In genomic region chr6:125161971-125162370, GRCm38 (mm10) we compare ENCODE assay signal across 8 mouse cellular contexts. TPM values are rescaled to one million over a fixed set of nuclear protein-coding genes. Genes with fewer than 3 reads are reported as not detected.
DNase-seq lines count a peak whose midpoint lies in the region; ATAC-seq and TF ChIP-seq lines count a peak whose summit lies in the region.
"Not testable (repeated sequence)": the region's sequence is repeated elsewhere in the genome, so short reads cannot be mapped to it uniquely, and the experiment has no call there.

No protein-coding gene starts in this region.

- not testable (repeated sequence) for H3K9ac ChIP-seq in heart, adult 2 months (ENCODE audit: low read depth, low read length); limb, embryonic 12.5 days (replicated peaks); midbrain, postnatal 0 days (replicated peaks; ENCODE audit: low read length, poor library complexity, severe bottlenecking)

- 0% methylated on average over 4 of the region's 5 CpGs for WGBS in heart, adult 2 months
- 9% methylated on average over 4 of the region's 5 CpGs for WGBS in limb, embryonic 12.5 days
- WGBS in midbrain, postnatal 0 days: 3% methylated on average over 3 of the region's 5 CpGs

- not testable (repeated sequence) for H3K4me1 ChIP-seq in heart, adult 2 months (ENCODE audit: control insufficient read depth, insufficient read depth, low read length); midbrain, postnatal 0 days (ENCODE audit: insufficient read depth, low read length)
- peaks cover 42% of the 10 kb centered on the region for H3K4me1 ChIP-seq in limb, embryonic 12.5 days (replicated peaks)

- peak; percentile 86 for DNase-seq in CD4-positive helper T cell, adult 2 months (ENCODE audit: low read depth, low spot score)
- DNase-seq in adrenal gland, postnatal 14 days: peak; percentile 85
- peak; percentile 69 for DNase-seq in embryo, embryonic 10 days (ENCODE audit: low spot score)
- peak; percentile 70 to 74 for DNase-seq in heart, adult 2 months
- DNase-seq in kidney, adult 18-20 months: peak; percentile 70
- DNase-seq in midbrain, postnatal 0 days (ENCODE audit: low spot score): peak; percentile 83
- peak; percentile 70 to 87 for DNase-seq in spleen, postnatal 4 days (ENCODE audit: low spot score in 2 of 2)

- ATAC-seq in limb, embryonic 12.5 days (ENCODE audit: insufficient number of reproducible peaks, insufficient read depth, low FRiP score, low TSS enrichment, low read depth); midbrain, postnatal 0 days (ENCODE audit: low FRiP score): not testable (repeated sequence)

- not testable (repeated sequence) for H3K4me3 ChIP-seq in heart, adult 2 months; limb, embryonic 12.5 days (replicated peaks); midbrain, postnatal 0 days (ENCODE audit: low read depth, low read length)

- not testable (repeated sequence) for H3K9me3 ChIP-seq in limb, embryonic 12.5 days; midbrain, postnatal 0 days (ENCODE audit: low read length)

- not testable (repeated sequence) for H3K79me2 ChIP-seq in heart, adult 2 months (replicated peaks; ENCODE audit: control insufficient read depth, insufficient read depth, low read length)

- not testable (repeated sequence) for TF ChIP-seq POLR2A in heart, adult 2 months (IDR thresholded peaks at IDR 0.05; ENCODE audit: insufficient read depth, low read depth, low read length)

- peak overlapping the region; percentile 59; the same call in 1 of the 2 replicates for H3K27ac ChIP-seq in heart, adult 2 months
- not testable (repeated sequence) for H3K27ac ChIP-seq in limb, embryonic 12.5 days; midbrain, postnatal 0 days (ENCODE audit: low read depth, low read length)

- peak; percentile 65 for TF ChIP-seq CTCF in heart, adult 2 months (IDR thresholded peaks at IDR 0.05)
- TF ChIP-seq CTCF in midbrain, postnatal 0 days (IDR thresholded peaks at IDR 0.05): peak; percentile 76

- intact Hi-C loops in heart, adult 2 months (cut with DNase I): loop anchor here (2.0 to 10.0 kb wide), 2 partner anchors 15 to 53 kb away; partner anchors contain the start of gene Vamp1

- not testable (repeated sequence) for H3K27me3 ChIP-seq in heart, adult 2 months (ENCODE audit: control insufficient read depth, insufficient read depth, low read length); limb, embryonic 12.5 days; midbrain, postnatal 0 days (ENCODE audit: insufficient read depth, low read length)

- H3K4me2 ChIP-seq in limb, embryonic 12.5 days: 0 out of 2 replicates have a peak overlapping the region, but pooled peaks have one; percentile 94
- H3K4me2 ChIP-seq in midbrain, postnatal 0 days (ENCODE audit: low read depth, low read length, poor library complexity, severe bottlenecking): not testable (repeated sequence)

- not testable (repeated sequence) for TF ChIP-seq EP300 in heart, adult 2 months (IDR thresholded peaks at IDR 0.05; ENCODE audit: insufficient read depth, low read depth, low read length)

- not testable (repeated sequence) for H3K36me3 ChIP-seq in heart, adult 2 months (ENCODE audit: control insufficient read depth, insufficient read depth, low read length)
- peaks cover 74% of the 10 kb centered on the region for H3K36me3 ChIP-seq in limb, embryonic 12.5 days
- peaks cover 31% of the 10 kb centered on the region for H3K36me3 ChIP-seq in midbrain, postnatal 0 days (ENCODE audit: insufficient read depth, low read length)

RNA-seq across cellular contexts. Expression of gene Gapdh, which starts 4.3 kb away (rescaled TPM):
- 1,705 and 1,924 TPM in 2 replicates for total RNA-seq in adrenal gland, postnatal 14 days (2021)
- total RNA-seq in heart, adult 2 months (2021): 1,000 to 10,000 TPM; 4,018 to 4,312 TPM
- 7,726 and 8,318 TPM in 2 replicates for polyA plus RNA-seq in heart, adult 2 months (2012; rRNA removed)
- polyA plus RNA-seq in limb, embryonic 12.5 days (2016; fragmentation: Nextera tagmentation; extraction: Ambion mirVana): 2,206 and 2,264 TPM in 2 replicates
- 2,678 and 3,049 TPM in 2 replicates for total RNA-seq in midbrain, postnatal 0 days (2014; rRNA removed)
- polyA plus RNA-seq in midbrain, postnatal 0 days (2015; fragmentation: Nextera tagmentation; extraction: Ambion mirVana): 1,705 and 1,726 TPM in 2 replicates

RNA-seq across cellular contexts. Expression of gene Iffo1, which starts 16.9 kb away (rescaled TPM):
- total RNA-seq in adrenal gland, postnatal 14 days (2021): 18.6 and 25.0 TPM in 2 replicates
- total RNA-seq in heart, adult 2 months (2021): 1 to 10 TPM; 5.7 to 7.0 TPM
- polyA plus RNA-seq in heart, adult 2 months (2012; rRNA removed): 19.7 and 21.8 TPM in 2 replicates
- 24.6 and 27.1 TPM in 2 replicates for polyA plus RNA-seq in limb, embryonic 12.5 days (2016; fragmentation: Nextera tagmentation; extraction: Ambion mirVana)
- 33.3 and 33.9 TPM in 2 replicates for total RNA-seq in midbrain, postnatal 0 days (2014; rRNA removed)
- polyA plus RNA-seq in midbrain, postnatal 0 days (2015; fragmentation: Nextera tagmentation; extraction: Ambion mirVana): 19.0 and 20.4 TPM in 2 replicates

RNA-seq across cellular contexts. Expression of gene Ncapd2, which starts 29.5 kb away (rescaled TPM):
- total RNA-seq in adrenal gland, postnatal 14 days (2021): 43.2 and 45.2 TPM in 2 replicates
- 10 to 100 TPM; 17.6 TPM for total RNA-seq in heart, adult 2 months (2021)
- polyA plus RNA-seq in heart, adult 2 months (2012; rRNA removed): 34.0 and 40.2 TPM in 2 replicates
- polyA plus RNA-seq in limb, embryonic 12.5 days (2016; fragmentation: Nextera tagmentation; extraction: Ambion mirVana): 224 and 227 TPM in 2 replicates
- 29.8 and 33.7 TPM in 2 replicates for total RNA-seq in midbrain, postnatal 0 days (2014; rRNA removed)
- 18.4 and 21.0 TPM in 2 replicates for polyA plus RNA-seq in midbrain, postnatal 0 days (2015; fragmentation: Nextera tagmentation; extraction: Ambion mirVana)

RNA-seq across cellular contexts. Expression of gene Mrpl51, which starts 29.6 kb away (rescaled TPM):
- total RNA-seq in adrenal gland, postnatal 14 days (2021): 222 and 232 TPM in 2 replicates
- total RNA-seq in heart, adult 2 months (2021): 100 to 1,000 TPM; 303 to 343 TPM
- polyA plus RNA-seq in heart, adult 2 months (2012; rRNA removed): 166 and 170 TPM in 2 replicates
- 209 and 210 TPM in 2 replicates for polyA plus RNA-seq in limb, embryonic 12.5 days (2016; fragmentation: Nextera tagmentation; extraction: Ambion mirVana)
- 23.3 and 48.2 TPM in 2 replicates for total RNA-seq in midbrain, postnatal 0 days (2014; rRNA removed)
- 136 and 145 TPM in 2 replicates for polyA plus RNA-seq in midbrain, postnatal 0 days (2015; fragmentation: Nextera tagmentation; extraction: Ambion mirVana)

RNA-seq across cellular contexts. Expression of gene Nop2, which starts 30.3 kb away (rescaled TPM):
- 47.0 and 53.7 TPM in 2 replicates for total RNA-seq in adrenal gland, postnatal 14 days (2021)
- total RNA-seq in heart, adult 2 months (2021): 10 to 100 TPM; 18.9 to 20.3 TPM
- 8.3 and 13.6 TPM in 2 replicates for polyA plus RNA-seq in heart, adult 2 months (2012; rRNA removed)
- 65.8 and 72.6 TPM in 2 replicates for polyA plus RNA-seq in limb, embryonic 12.5 days (2016; fragmentation: Nextera tagmentation; extraction: Ambion mirVana)
- 34.5 and 45.8 TPM in 2 replicates for total RNA-seq in midbrain, postnatal 0 days (2014; rRNA removed)
- 41.4 and 42.6 TPM in 2 replicates for polyA plus RNA-seq in midbrain, postnatal 0 days (2015; fragmentation: Nextera tagmentation; extraction: Ambion mirVana)
